Mouse (Mus musculus) R1 (cell line): ENCODE data around the gene Ric8a.

ENCODE experiments used
- DNase-seq: peaks from one replicate; pipeline ENCODE4 v3.0.0-alpha.2; 2018; ENCODE audit warnings: low read depth, low spot score

Gene Ric8a

GRCm38 (mm10) chr7:140856785-140857549 lies at the start of gene Ric8a:
TSS of gene Ric8a (plus strand) at chr7:140856957.
- peak; percentile 88 for DNase-seq

- DNase-seq, result peak; percentile 67
These were observed 46.3 kb upstream of the Ric8a start for GRCm38 (mm10) chr7:140810496-140810895.

- no peak for DNase-seq
These were observed 45.0 kb upstream of the Ric8a start for GRCm38 (mm10) chr7:140811714-140812113.

DNA sequence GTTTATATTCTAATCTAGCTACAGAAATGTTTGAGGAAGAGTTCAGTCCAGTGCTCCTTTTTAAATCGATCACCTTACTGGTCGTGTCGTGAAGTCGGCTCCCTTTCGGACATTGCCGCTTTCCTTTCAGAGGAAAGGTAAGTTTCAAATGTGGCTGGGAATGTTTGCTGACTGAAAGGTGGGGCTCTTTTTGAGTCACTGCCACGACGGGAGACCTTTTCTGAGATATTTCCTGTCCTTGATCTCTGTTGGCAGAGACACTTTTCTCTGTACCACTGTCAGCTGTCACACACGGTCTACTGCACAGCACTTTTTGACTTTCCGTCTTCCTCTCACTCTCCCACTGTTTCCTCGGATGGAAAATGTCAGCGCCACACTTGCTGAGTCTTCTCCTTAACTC lies 43.9 kb upstream of the Ric8a start:
- no peak for DNase-seq

GRCm38 (mm10) chr7:140820173-140820572 lies 36.6 kb upstream of the Ric8a start:
- DNase-seq, result no peak

- no peak for DNase-seq
These were observed 35.5 kb upstream of the Ric8a start for GRCm38 (mm10) chr7:140821305-140821652.

GRCm38 (mm10) chr7:140821653-140822329 lies 35.0 kb upstream of the Ric8a start, which contains the start of gene Zfp941:
TSS of gene Zfp941 (minus strand) at chr7:140822178.
- peak; percentile 94 for DNase-seq

GRCm38 (mm10) chr7:140822731-140823130 lies 34.0 kb upstream of the Ric8a start:
- DNase-seq, result no peak

- peak; percentile 77 for DNase-seq
These were observed 28.4 kb upstream of the Ric8a start for GRCm38 (mm10) chr7:140828171-140828881.

DNA sequence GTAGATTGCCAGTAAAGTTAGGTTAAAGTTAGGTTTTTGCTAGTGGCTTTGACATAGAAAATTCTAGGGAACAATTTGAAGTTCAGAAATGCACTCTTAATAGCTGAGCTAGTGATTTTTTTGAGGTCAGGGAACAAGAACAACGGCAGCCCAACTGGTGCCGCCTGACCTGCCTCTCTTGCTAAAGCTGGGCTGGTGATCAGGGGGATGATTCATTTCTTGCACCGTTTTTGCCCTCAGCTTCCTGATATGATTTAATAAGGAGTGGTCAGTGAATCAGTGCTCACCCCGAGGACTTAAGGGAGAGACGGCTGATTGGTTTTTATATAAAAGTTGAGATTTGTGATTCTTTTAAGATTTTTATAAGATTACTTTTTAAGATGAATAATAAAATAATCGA lies 25.3 kb upstream of the Ric8a start:
- no peak for DNase-seq

DNA sequence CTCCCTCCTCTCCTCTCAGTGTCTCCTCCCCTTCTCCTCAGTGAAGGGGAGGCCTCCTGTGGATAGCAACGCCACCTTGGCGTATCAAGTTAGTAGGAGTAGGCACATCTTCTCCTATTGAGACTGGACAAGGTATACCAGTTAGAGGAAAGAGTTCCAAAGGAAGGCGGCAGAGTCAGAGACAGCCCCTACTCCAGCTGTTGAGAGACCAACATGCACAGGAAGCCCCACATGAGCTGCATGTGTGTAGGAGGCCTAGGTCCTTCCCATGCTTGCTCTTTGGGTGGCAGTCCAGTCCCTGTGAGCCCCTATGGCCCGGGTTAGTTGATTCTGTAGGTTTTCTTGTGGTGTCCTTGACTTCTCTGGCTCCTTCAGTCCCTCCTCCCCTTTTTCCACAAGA lies 23.4 kb upstream of the Ric8a start:
- DNase-seq, result no peak

DNA sequence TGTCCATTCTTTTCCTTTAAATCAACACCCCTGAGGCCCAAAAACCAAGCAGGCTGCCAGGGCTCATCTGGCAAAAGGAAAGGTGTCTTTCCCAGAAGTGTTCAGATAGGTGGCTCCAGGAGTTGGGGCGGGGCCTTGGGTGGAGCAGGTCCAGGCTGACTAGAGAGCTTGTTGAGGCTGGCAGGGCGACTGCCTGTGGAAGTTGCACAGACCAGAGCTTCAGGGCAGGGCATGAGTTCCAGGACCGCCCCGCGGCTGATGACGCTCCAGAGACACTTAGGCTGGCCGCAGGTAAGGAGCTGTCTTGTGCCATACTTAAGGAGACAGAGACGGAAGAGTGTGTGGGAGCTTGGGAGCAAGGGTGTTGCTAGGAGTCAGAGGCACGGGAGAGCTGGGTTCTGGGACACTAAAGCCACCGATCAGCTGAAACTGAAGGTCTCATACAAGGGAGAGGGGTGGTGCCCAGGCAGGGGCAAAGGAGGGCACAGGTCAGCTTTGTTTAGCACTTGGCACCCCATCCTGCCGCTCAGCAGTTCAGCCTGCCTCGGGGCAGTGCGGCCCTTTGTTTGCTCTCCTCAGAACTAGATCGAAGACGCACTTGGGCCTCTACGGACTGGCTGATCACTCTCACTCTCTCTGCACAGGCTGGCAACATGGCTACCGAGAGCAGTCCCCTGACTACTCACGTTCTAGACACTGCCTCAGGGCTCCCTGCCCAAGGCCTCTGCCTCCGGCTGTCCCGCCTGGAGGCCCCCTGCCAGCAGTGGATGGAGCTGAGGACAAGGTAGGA lies 21.6 kb upstream of the Ric8a start, which contains the start of gene Urah:
Gene Urah (plus strand): TSS at position 51 of the 790 bp plus-strand sequence.
- DNase-seq, result peak; percentile 74

- no peak for DNase-seq
These were observed 21.0 kb upstream of the Ric8a start for GRCm38 (mm10) chr7:140835758-140836087.

DNA sequence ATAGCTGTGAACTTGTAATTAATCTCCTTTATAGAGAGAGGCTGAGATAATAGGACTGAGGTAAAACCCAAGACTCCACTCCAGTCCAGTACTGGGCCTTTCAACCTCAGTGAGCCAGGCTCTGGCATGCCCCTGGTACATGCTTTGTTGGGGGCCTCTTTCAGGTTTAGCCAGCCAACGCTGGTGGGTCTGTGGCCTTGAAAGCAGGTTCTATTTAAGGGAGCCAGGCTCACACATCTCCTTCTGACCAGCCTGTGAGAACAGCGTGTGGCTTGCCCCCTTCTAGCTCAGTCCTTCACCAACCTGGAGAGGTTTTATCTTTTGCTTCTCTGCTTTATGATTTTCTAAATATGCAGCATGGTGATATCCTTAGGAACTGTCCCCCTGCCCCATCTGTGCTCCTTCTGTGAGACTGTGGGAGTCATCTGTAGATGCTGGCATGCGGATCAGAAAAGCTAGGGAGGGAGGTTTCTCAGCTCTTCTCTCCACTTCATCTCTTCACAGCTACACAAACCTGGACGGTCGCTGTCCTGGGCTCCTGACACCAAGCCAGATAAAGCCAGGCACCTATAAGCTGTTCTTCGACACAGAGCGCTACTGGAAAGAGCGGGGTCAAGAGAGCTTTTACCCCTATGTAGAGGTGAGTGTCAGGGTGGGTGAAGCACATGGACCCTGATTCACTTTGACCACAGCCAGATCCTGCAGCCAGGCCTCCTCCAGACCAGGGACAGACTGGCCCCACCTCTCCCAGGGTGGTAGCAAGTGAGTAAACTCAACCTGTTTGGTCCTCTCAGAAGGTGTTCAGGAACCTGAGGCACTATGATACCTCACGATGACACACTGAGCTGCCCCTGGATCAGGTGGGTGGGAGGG lies 20.3 kb upstream of the Ric8a start:
- DNase-seq, result no peak

- no peak for DNase-seq
These were observed 17.2 kb upstream of the Ric8a start for GRCm38 (mm10) chr7:140839556-140839955.

GRCm38 (mm10) chr7:140840750-140841735 lies 15.7 kb upstream of the Ric8a start:
- DNase-seq, result peak; percentile 94

DNA sequence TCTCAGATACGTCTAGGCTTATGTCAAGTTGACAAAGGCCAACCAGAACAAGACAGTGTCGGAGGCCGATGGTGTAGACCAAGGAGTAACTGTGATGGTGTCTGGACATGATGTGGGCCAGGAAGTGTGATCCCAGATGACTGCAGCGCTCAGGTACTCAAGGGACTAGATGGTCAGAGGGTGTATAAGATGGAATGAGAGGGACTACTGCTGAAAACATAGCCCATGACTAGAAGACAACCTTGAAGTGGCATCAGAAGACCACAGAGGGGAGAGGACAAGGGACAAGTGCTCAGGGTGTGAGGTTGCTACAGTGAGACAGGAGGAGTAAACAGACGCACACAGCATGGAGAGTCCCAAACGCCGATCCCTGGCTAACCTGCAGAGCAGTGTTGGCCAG lies 13.0 kb upstream of the Ric8a start:
- DNase-seq, result no peak

- DNase-seq, result peak; percentile 88
These were observed 11.7 kb upstream of the Ric8a start, which contains the start of gene Scgb1c1 for GRCm38 (mm10) chr7:140844905-140845665. TSS of gene Scgb1c1 (plus strand) at chr7:140845547.

DNA sequence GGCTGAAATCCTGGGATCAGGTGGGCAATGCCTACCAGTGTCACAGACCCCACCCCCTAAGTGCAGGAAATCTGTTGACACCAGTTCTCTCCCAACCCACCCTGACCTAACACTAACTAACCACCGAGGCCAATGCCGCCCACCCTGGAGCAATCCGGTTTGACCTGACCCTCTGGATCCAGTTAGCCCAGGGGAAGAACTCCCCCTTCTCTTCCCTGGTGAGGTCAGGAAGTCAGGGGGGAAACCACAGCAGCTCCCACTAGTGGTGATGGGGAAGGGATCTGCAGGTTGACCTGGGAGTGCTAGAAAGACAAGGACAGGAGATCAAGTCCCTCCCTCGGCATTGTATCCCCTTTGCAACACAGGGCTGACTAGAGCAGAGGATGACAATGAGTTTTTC lies 11.1 kb upstream of the Ric8a start:
- peak; percentile 62 for DNase-seq
